Mouse (Mus musculus): Measurements from ENCODE around the gene Vmn1r126.
"Not testable (repeated sequence)": the region's sequence is repeated elsewhere in the genome, so short reads cannot be mapped to it uniquely, and the experiment has no call there.

The Vmn1r126 gene

DNA sequence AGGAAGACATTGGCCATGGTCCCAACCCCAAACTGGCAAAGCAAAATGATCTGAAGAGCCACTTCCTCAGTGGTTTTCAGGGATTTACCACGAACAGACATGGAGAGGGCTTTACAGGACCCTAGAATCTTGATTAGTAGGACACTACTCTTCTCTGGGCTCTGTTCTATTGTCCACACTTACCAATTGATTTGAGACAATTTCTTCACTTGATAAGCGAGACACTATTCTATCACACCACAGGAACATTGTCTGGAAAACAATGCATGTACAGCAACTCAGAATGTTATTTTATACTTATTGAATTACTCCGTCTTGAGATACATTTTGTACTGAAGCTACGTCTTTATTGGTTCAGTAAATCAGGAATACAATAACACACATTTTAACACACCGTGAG lies at the start of gene Vmn1r126:
TSS of gene Vmn1r126 (minus strand) at position 101 of the 400 bp plus-strand sequence.
- not testable (repeated sequence) for DNase-seq (ENCODE audit: low spot score in 2 of 2)

DNA sequence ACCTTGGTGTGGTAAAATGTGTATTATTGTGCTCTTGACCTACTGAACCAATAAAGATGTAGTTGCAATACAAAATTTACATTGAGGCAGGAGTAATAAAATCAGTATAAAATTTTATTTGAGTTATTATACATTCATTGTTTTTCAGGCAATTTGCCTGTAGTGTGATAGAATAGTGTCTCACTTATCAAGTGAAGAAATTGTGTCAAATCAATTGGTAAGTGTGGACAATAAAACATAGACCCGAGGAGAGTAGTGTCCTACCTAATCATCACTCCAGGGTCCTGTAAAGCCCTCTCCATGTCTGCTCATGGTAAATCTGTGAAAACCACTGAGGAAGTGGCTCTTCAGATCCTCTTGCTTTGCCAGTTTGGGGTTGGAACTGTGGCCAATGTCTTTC lies 47.8 kb upstream of the Vmn1r126 start, which contains the start of gene Vmn1r128:
TSS of gene Vmn1r128 (plus strand) at position 301 of the 400 bp plus-strand sequence.
- not testable (repeated sequence) for DNase-seq (ENCODE audit: low spot score in 2 of 2)

DNA sequence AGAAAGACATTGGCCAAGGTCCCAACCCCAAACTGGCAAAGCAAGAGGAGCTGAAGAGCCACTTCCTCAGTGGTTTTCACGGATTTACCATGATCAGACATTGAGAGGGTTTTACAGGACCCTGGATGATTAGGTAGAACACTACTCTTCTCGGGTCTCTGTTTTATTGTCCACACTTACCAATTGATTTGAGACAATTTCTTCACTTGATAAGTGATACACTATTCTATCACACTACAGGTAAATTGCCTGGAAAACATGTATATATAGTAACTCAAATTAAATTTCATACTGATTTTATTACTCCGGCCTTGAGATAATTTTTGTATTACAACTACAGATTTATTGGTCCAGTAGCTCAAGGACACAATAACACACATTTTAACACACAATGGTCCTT lies 18.5 kb upstream of the Vmn1r126 start, which contains the start of gene Vmn1r127:
TSS of gene Vmn1r127 (minus strand) at position 101 of the 400 bp plus-strand sequence.
- DNase-seq (ENCODE audit: low spot score in 2 of 2) = not testable (repeated sequence)

DNA sequence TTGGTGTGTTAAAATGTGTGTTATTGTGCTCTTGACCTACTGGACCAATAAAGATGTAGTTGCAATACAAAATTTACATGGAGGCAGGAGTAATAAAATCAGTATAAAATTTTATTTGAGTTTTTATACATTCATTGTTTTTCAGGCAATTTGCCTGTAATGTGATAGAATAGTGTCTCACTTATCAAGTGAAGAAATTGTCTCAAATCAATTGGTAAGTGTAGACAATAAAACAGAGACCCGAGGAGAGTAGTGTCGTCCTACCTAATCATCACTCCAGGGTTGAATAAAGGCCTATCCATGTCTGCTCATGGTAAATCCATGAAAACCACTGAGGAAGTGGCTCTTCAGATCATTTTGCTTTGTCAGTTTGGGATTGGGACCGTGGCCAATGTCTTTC lies 29.4 kb downstream of the Vmn1r126 start, which contains the start of gene Vmn1r125:
TSS of gene Vmn1r125 (plus strand) at position 301 of the 400 bp plus-strand sequence.
- DNase-seq (ENCODE audit: low spot score in 2 of 2) = not testable (repeated sequence)

DNA sequence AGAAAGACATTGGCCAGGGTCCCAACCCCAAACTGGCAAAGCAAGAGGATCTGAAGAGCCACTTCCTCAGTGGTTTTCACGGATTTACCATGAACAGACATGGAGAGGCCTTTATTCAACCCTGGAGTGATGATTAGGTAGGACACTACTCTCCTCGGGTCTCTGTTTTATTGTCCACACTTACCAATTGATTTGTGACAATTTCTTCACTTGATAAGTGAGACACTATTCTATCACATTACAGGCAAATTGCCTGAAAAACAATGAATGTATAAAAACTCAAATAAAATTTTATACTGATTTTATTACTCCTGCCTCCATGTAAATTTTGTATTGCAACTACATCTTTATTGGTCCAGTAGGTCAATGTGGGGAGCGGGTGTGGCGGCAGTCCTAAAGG lies 40.8 kb downstream of the Vmn1r126 start, which contains the start of gene Vmn1r124:
TSS of gene Vmn1r124 (minus strand) at position 101 of the 400 bp plus-strand sequence.
- DNase-seq (ENCODE audit: low spot score in 2 of 2) = not testable (repeated sequence)
